Mouse (Mus musculus) limb, embryonic 10.5 days (tissue): ENCODE results near the gene Ninl. TPM values are rescaled to one million over a fixed set of nuclear protein-coding genes. Genes with fewer than 3 reads are reported as not detected.

Experiments
- DNase-seq: peaks from one replicate; pipeline ENCODE4 v3.0.0-alpha.2; 2017; ENCODE audit warnings: low spot score
- H3K27ac ChIP-seq: fragments of 300-500 bp; sonication (generic); 2 replicates; pipeline ENCODE4 v1.5.1; 2016; ENCODE audit warnings: mild to moderate bottlenecking
- H3K27me3 ChIP-seq: fragments of 300-500 bp; sonication (generic); 2 replicates; pipeline ENCODE4 v1.6.1; 2016; ENCODE audit warnings: low read depth, mild to moderate bottlenecking; ENCODE audit not compliant: poor library complexity, severe bottlenecking
- H3K36me3 ChIP-seq: fragments of 300-500 bp; sonication (generic); 2 replicates; pipeline ENCODE4 v1.6.1; 2016; ENCODE audit warnings: mild to moderate bottlenecking, moderate library complexity
- H3K4me1 ChIP-seq: fragments of 300-500 bp; sonication (generic); 2 replicates; pipeline ENCODE4 v1.6.1; 2016
- H3K4me3 ChIP-seq: fragments of 300-500 bp; sonication (generic); 2 replicates; pipeline ENCODE4 v1.5.1; 2016; ENCODE audit warnings: mild to moderate bottlenecking, moderate library complexity
- H3K9me3 ChIP-seq: fragments of 300-500 bp; sonication (generic); replicated peaks from 2 replicates; pipeline ENCODE4 v1.6.1; 2016; ENCODE audit warnings: mild to moderate bottlenecking
- WGBS: fragments of 180-500 bp; shearing (Covaris S2); methylation state at CpG from one replicate; pipeline ENCODE4 v1.1.7; 2016; 5-methylcytosine and 5-hydroxymethylcytosine counted together
- polyA plus RNA-seq: library from polyadenylated mRNA; unstranded; fragments of >200 nt; fragmentation: Nextera tagmentation; extraction: Ambion mirVana; gene quantifications from 2 replicates; pipeline ENCODE4 v1.2.1, GENCODE M21; 2016

Gene Ninl
- polyA plus RNA-seq: 21.5 and 22.6 TPM in 2 replicates

DNA sequence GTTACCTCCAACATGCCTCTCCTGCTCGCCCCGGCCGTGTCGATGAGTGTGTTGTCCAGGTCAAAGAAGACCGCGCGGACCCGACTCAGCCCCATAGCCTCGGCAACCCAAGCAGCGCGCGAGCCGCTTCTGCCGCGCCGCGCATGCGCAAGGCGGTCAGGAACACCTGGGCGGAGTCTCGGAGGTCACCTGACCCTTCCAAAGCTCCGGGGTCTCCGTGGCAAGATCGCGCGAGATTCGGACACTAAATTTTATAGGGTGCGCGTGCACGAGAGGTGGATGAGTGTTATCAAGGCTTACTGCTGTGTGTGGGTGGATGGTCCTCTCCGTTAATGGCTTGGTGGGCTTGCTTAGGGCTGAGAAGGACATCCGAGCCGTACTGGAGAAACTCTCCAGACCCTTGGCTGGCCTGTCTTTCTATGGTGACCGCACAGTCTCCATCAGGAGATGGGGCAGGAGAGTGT lies at the start of gene Ninl, which contains the start of gene Nanp:
Ninl (minus strand) TSS at position 151 of the 464 bp plus-strand sequence.
Nanp (minus strand) TSS at position 167 of the 464 bp plus-strand sequence.
- no peaks in the 10 kb centered on the region for H3K9me3 ChIP-seq
- H3K4me3 ChIP-seq: peak within 1 kb of the TSS; percentile 95
- 0 out of 2 replicates have a peak, but pooled peaks cover 3% of the 10 kb centered on the region for H3K36me3 ChIP-seq
- H3K4me1 ChIP-seq: peaks cover 10% of the 10 kb centered on the region
- H3K27me3 ChIP-seq: no peaks in the 10 kb centered on the region
- H3K27ac ChIP-seq: peak within 1 kb of the TSS; percentile 97
- 2% methylated on average over 34 of the region's 34 CpGs for WGBS
- DNase-seq: peak; percentile 95

DNA sequence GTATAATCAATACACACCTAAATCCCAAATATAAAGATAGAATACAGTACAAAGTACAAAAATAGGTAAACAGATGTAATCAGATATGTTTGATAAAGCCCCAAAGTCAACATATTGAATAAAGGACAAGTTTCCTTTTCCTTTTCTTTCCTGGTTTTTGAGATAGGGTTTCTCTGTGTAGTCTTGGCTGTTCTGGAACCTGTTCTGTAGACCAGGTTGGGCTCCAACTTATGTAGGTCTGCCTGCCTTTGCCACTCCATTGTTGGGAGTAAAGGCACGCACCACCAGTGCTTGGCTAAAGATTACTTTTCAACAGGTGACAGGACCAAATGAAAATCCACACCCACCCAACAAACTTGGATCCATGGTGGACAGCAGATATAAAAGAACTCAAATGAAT lies 17.5 kb upstream of the Ninl start:
- Histone ChIP-seq H3K27ac (no peak overlapping the region), H3K36me3 (no peaks in the 10 kb centered on the region), H3K9me3 (no peaks in the 10 kb centered on the region), H3K4me1 (no peaks in the 10 kb centered on the region), H3K27me3 (no peaks in the 10 kb centered on the region), H3K4me3 (no peak overlapping the region)
- no peak for DNase-seq
- 81% methylated on average over 1 of the region's 1 CpGs for WGBS

DNA sequence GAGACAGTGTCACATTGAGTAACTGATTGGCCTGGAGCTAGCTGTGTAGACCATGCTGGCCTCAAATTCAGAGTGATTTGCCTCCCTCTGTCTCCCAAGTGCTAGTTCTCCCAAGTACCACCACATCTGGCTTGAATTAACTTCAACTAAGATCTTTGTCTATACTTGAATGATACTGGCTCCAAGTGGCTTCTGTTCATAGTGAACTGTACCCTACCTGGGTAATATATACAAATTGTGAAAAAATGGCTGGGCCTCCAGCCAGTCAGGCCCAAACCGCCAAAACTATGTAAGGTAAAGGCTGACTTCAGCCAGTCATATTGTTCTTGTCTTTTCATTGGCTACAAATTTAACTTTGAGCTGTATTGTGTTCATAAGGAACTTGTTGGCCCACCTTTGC lies 1.2 kb upstream of the Ninl start:
- no peak for DNase-seq
- Histone ChIP-seq H3K27me3 (no peaks in the 10 kb centered on the region), H3K4me3 (no peak overlapping the region), H3K36me3 (no peaks in the 10 kb centered on the region), H3K4me1 (peaks cover 10% of the 10 kb centered on the region), H3K9me3 (no peaks in the 10 kb centered on the region), H3K27ac (no peak overlapping the region)
- WGBS: 83% methylated on average over 1 of the region's 1 CpGs

DNA sequence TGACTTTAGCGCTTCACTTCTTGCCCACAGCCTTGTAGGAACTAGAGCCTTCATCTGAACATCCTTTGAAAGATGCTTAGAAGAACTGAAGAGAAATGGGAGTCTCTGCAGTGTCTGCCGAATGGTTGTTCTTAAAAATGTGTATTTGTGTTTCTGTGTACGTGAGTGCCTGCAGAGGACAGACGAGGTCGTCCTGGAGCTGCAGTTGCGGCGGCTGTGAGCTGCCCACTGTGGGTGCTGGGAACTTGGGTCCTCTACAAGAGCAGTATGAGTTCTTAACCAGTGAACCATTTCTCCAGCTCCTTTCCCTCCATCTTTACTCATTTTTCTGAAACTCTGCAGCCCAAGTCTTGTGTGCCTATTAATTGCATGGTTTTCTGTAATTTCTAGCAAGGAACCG lies 544 bp upstream of the Ninl start:
- DNase-seq: no peak
- peaks cover 10% of the 10 kb centered on the region for H3K4me1 ChIP-seq
- H3K9me3 ChIP-seq: no peaks in the 10 kb centered on the region
- H3K27ac ChIP-seq: peak overlapping the region; percentile 97
- no peaks in the 10 kb centered on the region for H3K36me3 ChIP-seq
- 50% methylated on average over 8 of the region's 8 CpGs for WGBS
- peak overlapping the region; percentile 95 for H3K4me3 ChIP-seq
- no peaks in the 10 kb centered on the region for H3K27me3 ChIP-seq

DNA sequence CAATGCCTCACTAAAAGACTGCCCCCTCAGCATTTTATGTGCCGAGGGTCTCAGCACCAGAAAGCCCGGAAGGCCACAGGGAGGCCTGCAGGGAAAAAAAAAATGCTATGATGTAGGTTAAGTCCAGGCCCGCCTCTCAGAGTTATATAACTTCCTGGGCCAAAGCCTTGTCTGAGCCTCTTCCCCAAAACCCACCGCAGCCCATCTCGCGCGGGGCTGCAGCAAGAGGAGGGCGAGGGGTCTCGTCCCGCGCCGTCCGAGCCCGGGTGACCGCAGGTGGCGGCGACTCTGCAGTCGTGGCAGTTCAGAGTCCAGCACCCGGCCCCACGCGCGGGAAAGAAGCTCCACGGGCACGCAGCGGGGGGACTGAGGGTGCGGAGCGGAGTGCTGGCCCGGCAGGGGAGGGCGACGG lies 365 bp downstream of the Ninl start:
- Histone ChIP-seq H3K4me1 (peaks cover 10% of the 10 kb centered on the region), H3K27me3 (no peaks in the 10 kb centered on the region), H3K36me3 (0 out of 2 replicates have a peak, but pooled peaks cover 6% of the 10 kb centered on the region), H3K4me3 (peak overlapping the region; percentile 95), H3K27ac (peak overlapping the region; percentile 97), H3K9me3 (no peaks in the 10 kb centered on the region)
- DNase-seq: peak; percentile 78
- under 1% methylated on average over 30 of the region's 30 CpGs for WGBS

DNA sequence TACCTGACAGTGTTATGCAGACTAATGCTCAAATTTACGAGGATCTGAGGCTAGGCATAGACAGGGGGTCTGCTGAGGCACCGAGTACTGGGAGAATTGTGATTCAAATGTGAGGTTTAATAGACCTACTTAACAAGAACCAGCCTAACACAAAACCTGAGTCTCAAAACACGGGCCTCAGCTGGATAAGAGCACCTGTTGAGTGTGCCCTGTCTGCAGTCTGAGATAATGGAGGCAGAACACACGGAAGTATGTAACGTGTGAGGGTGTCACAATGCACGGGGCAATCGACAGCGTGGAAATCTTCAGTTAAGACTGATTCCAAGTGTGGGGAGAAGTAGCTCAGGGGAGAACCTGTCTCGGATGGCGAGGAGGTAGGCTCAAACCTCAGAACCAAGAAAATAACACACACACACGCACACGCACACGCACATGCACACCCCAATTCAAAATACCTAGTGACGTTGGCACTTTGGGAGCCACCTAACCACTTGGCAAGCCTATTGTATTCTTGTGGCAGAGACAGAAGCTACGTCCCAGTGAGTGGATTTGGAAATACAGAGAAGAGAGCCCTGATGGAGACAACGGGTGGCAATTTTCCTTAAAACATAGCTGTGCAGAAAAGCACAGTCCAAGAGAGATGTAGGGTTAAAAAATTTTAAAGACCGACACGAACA lies 1.2 kb downstream of the Ninl start:
- 79% methylated on average over 18 of the region's 18 CpGs for WGBS

DNA sequence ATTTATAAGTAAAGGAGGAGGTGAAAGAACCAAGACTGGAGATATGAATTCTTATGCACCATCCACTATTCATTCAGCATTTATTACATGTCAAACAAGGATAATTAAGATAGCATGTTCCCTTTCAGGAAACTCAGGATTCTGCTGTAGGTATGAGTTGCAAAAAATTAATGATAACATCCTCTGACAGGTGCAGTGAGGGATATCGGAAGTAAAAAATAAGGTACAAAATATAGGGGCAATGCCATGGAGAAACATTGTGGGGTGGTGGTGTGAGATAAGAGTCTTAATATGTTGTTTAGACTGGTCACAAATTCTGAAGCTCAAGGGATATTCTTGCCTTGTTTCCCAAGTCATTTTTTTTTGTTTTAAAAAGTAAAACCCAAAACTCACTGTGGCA lies 1.9 kb downstream of the Ninl start:
- Histone ChIP-seq H3K9me3 (no peaks in the 10 kb centered on the region), H3K27me3 (no peaks in the 10 kb centered on the region), H3K36me3 (peaks cover 13% of the 10 kb centered on the region), H3K27ac (no peak overlapping the region), H3K4me3 (no peak overlapping the region), H3K4me1 (peaks cover 10% of the 10 kb centered on the region)
- DNase-seq: no peak
- 94% methylated on average over 1 of the region's 1 CpGs for WGBS

More for the DNA sequence above, 1.2 kb downstream of the Ninl start:
- Histone ChIP-seq H3K27ac (peak overlapping the region; percentile 97), H3K27me3 (no peaks in the 10 kb centered on the region), H3K9me3 (no peaks in the 10 kb centered on the region), H3K4me3 (peak overlapping the region; percentile 95), H3K4me1 (peaks cover 10% of the 10 kb centered on the region), H3K36me3 (peaks cover 9% of the 10 kb centered on the region; the same call in 1 of the 2 replicates)
- DNase-seq: peak; percentile 32

DNA sequence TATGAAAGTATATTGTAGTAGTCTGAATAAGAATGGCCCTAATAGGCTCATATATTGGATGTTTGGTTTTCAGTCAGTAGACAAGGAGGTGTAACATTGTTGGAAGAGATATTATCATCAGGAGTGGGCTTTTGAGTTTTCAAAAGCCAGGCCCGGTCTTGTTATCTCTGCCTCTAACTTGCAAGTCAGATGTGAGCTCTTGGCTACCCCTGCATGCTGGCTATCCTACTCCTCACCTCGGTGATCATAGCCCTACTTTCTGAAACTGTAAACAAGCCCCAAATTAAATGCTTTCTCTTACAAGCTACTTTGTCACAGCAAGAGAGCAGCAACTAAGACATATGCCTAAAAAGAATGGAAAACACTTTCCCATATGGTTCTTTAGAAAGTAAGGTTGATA lies 2.5 kb downstream of the Ninl start:
- Histone ChIP-seq H3K4me3 (no peak overlapping the region), H3K9me3 (no peaks in the 10 kb centered on the region), H3K27me3 (no peaks in the 10 kb centered on the region), H3K27ac (no peak overlapping the region), H3K4me1 (peaks cover 10% of the 10 kb centered on the region), H3K36me3 (peaks cover 13% of the 10 kb centered on the region)
- 93% methylated on average over 2 of the region's 2 CpGs for WGBS
- DNase-seq: no peak

DNA sequence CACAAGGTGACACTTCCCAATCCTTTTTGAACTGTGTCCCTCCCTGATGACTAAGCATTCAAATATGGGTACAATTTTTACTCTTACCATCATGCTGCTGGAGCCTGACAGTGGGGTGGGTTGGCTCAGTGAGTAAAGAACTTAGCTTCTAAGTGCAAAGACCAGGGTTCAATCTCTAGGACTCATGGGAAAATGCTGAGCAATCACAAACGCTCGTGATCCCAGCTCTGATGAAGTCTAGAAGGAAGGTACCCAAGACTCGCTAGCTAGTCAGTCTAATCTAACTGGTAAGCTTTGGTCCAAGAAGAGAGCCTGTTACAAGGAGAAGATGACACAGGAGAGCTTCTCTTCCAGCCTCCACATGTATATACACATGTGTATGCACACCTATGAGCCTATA lies 4.7 kb downstream of the Ninl start:
- Histone ChIP-seq H3K4me1 (peaks cover 10% of the 10 kb centered on the region), H3K4me3 (no peak overlapping the region), H3K27ac (no peak overlapping the region), H3K9me3 (no peaks in the 10 kb centered on the region), H3K27me3 (no peaks in the 10 kb centered on the region), H3K36me3 (peaks cover 16% of the 10 kb centered on the region)
- DNase-seq: no peak
- 90% methylated on average over 3 of the region's 3 CpGs for WGBS

DNA sequence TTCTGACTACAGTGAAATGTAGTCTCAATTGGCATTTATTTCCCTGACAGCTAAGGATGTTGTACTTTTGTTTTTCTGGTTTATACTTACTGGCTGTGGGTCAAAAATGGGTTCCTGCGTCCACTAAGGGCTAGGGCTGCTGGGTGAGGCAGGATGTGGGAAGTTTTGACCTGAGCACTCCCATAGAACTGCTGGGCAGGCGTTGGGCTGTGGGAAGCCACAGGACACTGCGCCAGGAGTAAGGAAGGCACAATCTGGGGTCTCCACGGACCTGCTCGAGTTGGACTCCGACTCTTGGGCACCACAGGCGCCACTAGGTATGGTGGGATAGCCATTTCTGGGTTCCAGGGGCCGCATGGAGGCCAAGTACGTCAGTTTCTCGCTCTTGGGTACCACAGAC lies 18.0 kb downstream of the Ninl start:
- Histone ChIP-seq H3K9me3 (no peaks in the 10 kb centered on the region), H3K4me3 (no peak overlapping the region), H3K27ac (no peak overlapping the region), H3K4me1 (no peaks in the 10 kb centered on the region), H3K27me3 (no peaks in the 10 kb centered on the region), H3K36me3 (peaks cover 13% of the 10 kb centered on the region)
- no peak for DNase-seq
- 87% methylated on average over 10 of the region's 10 CpGs for WGBS

DNA sequence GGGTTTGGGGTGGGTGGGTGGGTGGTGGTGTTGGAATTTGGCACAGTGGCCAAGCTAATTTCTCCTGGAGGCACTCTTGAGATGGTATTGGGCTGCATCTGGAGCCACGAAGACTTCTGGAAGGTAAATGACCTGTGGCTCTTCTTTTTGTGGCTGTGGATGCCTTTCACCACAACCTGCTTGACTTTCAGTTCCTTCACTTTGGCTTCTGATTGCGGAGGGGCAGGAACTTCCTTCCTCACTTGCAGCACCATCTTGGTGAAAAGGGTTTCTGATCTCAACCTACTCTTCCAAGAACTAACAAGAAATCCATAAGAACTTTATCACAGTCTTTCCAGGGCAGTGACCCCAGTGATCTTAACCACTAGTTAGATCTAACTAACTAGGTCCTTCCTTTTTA lies 23.9 kb downstream of the Ninl start:
- no peaks in the 10 kb centered on the region for H3K36me3 ChIP-seq
- no peaks in the 10 kb centered on the region for H3K4me1 ChIP-seq
- H3K27ac ChIP-seq: no peak overlapping the region
- H3K9me3 ChIP-seq: no peaks in the 10 kb centered on the region
- H3K27me3 ChIP-seq: no peaks in the 10 kb centered on the region
- 69% methylated on average over 2 of the region's 2 CpGs for WGBS
- no peak for DNase-seq
- H3K4me3 ChIP-seq: no peak overlapping the region

DNA sequence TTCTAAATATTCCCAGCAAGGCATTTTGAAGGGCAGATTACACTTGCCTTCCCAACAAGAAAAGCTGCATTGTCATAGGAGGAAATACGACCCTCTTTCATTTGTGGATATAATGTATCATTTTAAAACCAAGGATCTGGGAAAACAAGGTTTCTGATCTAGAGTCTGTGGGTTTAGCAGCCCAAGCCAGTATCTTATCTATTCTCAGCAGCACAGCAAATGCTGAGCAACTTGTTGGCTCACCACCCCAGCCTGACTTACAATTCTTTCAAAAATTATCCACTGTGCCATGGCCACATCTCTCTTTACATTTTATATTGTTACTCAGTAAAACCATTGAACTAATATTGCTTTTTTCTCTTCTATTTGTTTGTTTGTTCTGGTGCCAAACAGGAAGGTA lies 27.9 kb downstream of the Ninl start:
- Histone ChIP-seq H3K27me3 (no peaks in the 10 kb centered on the region), H3K36me3 (no peaks in the 10 kb centered on the region), H3K27ac (no peak overlapping the region), H3K9me3 (no peaks in the 10 kb centered on the region), H3K4me3 (no peak overlapping the region), H3K4me1 (peaks cover 15% of the 10 kb centered on the region)
- no peak for DNase-seq
- WGBS: 81% methylated on average over 1 of the region's 1 CpGs

DNA sequence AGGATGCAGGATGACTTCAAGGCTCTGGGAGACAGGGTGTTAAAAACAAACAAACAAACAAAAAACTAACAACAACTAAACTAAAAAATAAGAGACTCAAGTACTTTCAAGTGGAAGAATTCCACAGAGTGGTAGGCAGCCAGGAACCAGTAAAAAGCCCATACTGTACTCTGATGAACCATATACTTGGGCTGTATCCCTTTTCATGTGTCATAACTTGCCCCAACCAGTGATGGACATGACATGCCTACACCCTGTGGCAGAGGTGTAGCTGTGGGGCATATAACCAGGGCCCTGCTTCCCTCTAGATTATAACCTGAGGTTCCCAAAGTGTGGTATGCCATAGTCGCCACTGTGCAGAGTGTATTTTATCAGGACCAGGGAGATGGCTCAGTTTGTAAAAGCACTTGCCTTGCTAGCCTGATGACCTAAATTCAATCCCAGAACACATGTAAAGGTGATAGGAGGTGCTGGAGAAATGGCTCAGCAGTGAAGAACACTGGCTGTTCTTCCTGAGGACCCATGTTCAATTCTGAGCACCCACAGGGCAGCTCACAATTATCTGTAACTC lies 29.6 kb downstream of the Ninl start:
- H3K4me1 ChIP-seq: peaks cover 15% of the 10 kb centered on the region
- no peaks in the 10 kb centered on the region for H3K36me3 ChIP-seq
- peak overlapping the region; percentile 83 for H3K4me3 ChIP-seq
- peak overlapping the region; percentile 95 for H3K27ac ChIP-seq
- H3K9me3 ChIP-seq: no peaks in the 10 kb centered on the region
- 96% methylated on average over 1 of the region's 1 CpGs for WGBS
- DNase-seq: no peak
- H3K27me3 ChIP-seq: no peaks in the 10 kb centered on the region
